Mouse (Mus musculus) CD4-positive, CD25-positive, alpha-beta regulatory T cell, adult 4 months (primary cell): ENCODE results near the gene Vcp. TPM values are rescaled to one million over a fixed set of nuclear protein-coding genes. Genes with fewer than 3 reads are reported as not detected.
A peak's percentile ranks its signal among the peaks of the same experiment; 100 is the strongest.
"Not testable (repeated sequence)": the region's sequence is repeated elsewhere in the genome, so short reads cannot be mapped to it uniquely, and the experiment has no call there.

Experiments
- ATAC-seq: one replicate; pipeline ENCODE4 v1.8.0; 2017
- polyA plus RNA-seq, 2 experiments: library from polyadenylated mRNA; unstranded; fragments of 100-300 nt; shearing (Covaris generic); gene quantifications; one replicate each; pipeline ENCODE4 v1.2.1; 2017

Gene Vcp
- polyA plus RNA-seq, 2 experiments from 2014 or later = 164 to 202 TPM

GRCm38 (mm10) chr4:43029121-43029520 is 28.8 kb upstream of the Vcp start:
- no peak for ATAC-seq

GRCm38 (mm10) chr4:43025084-43025960 is 25.0 kb upstream of the Vcp start, which contains the start of gene Pigo:
Pigo (minus strand) TSS chr4:43025819.
- ATAC-seq = peak; percentile 95

- no peak for ATAC-seq
These were observed 24.4 kb upstream of the Vcp start for GRCm38 (mm10) chr4:43024673-43025072.

- no peak for ATAC-seq
These were observed 21.0 kb upstream of the Vcp start for GRCm38 (mm10) chr4:43021341-43021740.

GRCm38 (mm10) chr4:43020876-43021275 is 20.6 kb upstream of the Vcp start:
- no peak for ATAC-seq

- ATAC-seq = no peak
These were observed 19.5 kb upstream of the Vcp start for GRCm38 (mm10) chr4:43019641-43020465.

GRCm38 (mm10) chr4:43019176-43019575 is 18.9 kb upstream of the Vcp start:
- ATAC-seq = no peak

GRCm38 (mm10) chr4:43018156-43018555 is 17.8 kb upstream of the Vcp start:
- no peak for ATAC-seq

GRCm38 (mm10) chr4:43012091-43012490 is 11.8 kb upstream of the Vcp start:
- ATAC-seq = no peak

GRCm38 (mm10) chr4:43010161-43011038 is 10.1 kb upstream of the Vcp start, which contains the start of gene Fancg:
Fancg (minus strand) TSS chr4:43010506.
- peak; percentile 92 for ATAC-seq

GRCm38 (mm10) chr4:43005765-43006164 is 5.5 kb upstream of the Vcp start:
- ATAC-seq = peak; percentile 72

- ATAC-seq = no peak
These were observed 4.6 kb upstream of the Vcp start for GRCm38 (mm10) chr4:43004951-43005350.

- no peak for ATAC-seq
These were observed 2.6 kb upstream of the Vcp start for GRCm38 (mm10) chr4:43002756-43003439.

GRCm38 (mm10) chr4:43001272-43001671 is 965 bp upstream of the Vcp start:
- no peak for ATAC-seq

GRCm38 (mm10) chr4:42999451-43000140 is 711 bp downstream of the Vcp start:
- ATAC-seq = peak; percentile 26

GRCm38 (mm10) chr4:42998022-42998421 is 2.3 kb downstream of the Vcp start:
- no peak for ATAC-seq

GRCm38 (mm10) chr4:42988296-42988695 is 12.0 kb downstream of the Vcp start:
- ATAC-seq = no peak

GRCm38 (mm10) chr4:42980467-42980866 is 19.8 kb downstream of the Vcp start:
- not testable (repeated sequence) for ATAC-seq

- ATAC-seq = peak; percentile 43
These were observed 22.2 kb downstream of the Vcp start for GRCm38 (mm10) chr4:42978062-42978461.

GRCm38 (mm10) chr4:42973868-42974267 is 26.4 kb downstream of the Vcp start:
- no peak for ATAC-seq

GRCm38 (mm10) chr4:42972952-42973351 is 27.4 kb downstream of the Vcp start:
- ATAC-seq = no peak
